Mouse (Mus musculus) bone marrow, adult 2 months (tissue): ENCODE data around the gene Trappc3l.

Source experiments
- CTCF ChIP-seq: fragments of 200-500 bp; IDR thresholded peaks from 2 replicates; pipeline ENCODE4 v1.5.1; 2011; ENCODE audit warnings: low read length, control low read depth; ENCODE audit not compliant: control insufficient read depth, insufficient read depth
- POLR2A ChIP-seq: fragments of 200-500 bp; IDR thresholded peaks from 2 replicates; pipeline ENCODE4 v1.6.1; 2011; ENCODE audit warnings: low read depth, mild to moderate bottlenecking, control low read depth, low read length, borderline replicate concordance; ENCODE audit not compliant: control insufficient read depth

DNA sequence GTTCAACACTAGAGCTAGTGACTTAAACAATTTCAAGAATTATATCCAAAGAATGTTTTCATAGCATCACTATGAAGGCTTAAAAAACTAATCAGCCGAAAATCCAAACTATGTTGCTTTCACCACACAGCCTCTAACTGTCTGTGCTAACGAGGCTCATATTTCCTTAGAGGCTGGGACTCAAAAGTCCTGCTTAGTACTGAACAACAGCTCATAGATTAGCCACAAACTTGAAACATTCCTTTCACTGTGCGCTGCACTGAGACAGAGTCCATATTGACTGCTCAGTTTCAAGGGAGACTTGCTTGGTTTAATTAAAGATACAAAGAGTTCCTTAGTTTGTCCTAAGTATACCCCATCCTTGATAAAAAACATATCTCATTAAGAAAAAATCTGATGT, 112.4 kb downstream of the Trappc3l start:
- TF ChIP-seq CTCF, result no peak
- no peak for TF ChIP-seq POLR2A
